Mouse (Mus musculus): ENCODE data around the gene Fcer2a. TPM values are rescaled to one million over a fixed set of nuclear protein-coding genes. Genes with fewer than 3 reads are reported as not detected.

Fcer2a gene
- polyA plus RNA-seq, 1 experiment: not detected

GRCm38 (mm10) chr8:3656725-3657381 is 37.1 kb downstream of the Fcer2a start:
- Histone ChIP-seq H3K4me1 (ENCODE audit: control insufficient read depth, insufficient read depth, insufficient read length, low read length) (peaks cover 13% of the 10 kb centered on the region; the same call in 1 of the 2 replicates), H3K27ac (replicated peaks; ENCODE audit: low read depth, low read length) (no peak overlapping the region), H3K4me3 (ENCODE audit: insufficient read depth, low read depth, low read length) (no peak overlapping the region)

DNA sequence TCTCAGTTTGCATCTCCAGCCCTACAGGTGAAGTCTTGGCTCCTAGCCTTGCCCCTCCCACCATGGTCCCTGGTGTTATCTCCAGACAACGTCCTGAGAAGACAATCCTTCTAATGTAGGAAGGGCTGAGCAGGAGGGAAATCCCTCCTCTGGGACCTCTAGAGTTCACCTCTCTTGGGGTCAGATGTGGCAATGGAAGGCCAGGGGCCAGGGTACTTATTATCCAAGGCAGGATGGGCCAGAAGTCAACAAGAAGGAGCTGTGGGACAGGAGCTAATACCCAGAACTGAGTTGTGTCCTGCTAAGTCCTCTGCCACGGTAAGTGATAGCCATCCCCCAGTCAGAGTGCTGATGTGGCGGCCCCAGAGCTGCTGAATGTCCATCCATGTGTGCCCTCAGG is 38.4 kb downstream of the Fcer2a start, which contains the start of gene Retn:
TSS of gene Retn (plus strand) at position 245 of the 400 bp plus-strand sequence.
- Histone ChIP-seq H3K27ac (replicated peaks; ENCODE audit: low read depth, low read length) (no peak within 1 kb of the TSS), H3K4me3 (ENCODE audit: insufficient read depth, low read depth, low read length) (no peak within 1 kb of the TSS), H3K4me1 (ENCODE audit: control insufficient read depth, insufficient read depth, insufficient read length, low read length) (peaks cover 13% of the 10 kb centered on the region; the same call in 1 of the 2 replicates)

GRCm38 (mm10) chr8:3654726-3655508 is 39.1 kb downstream of the Fcer2a start:
- Histone ChIP-seq H3K4me1 (ENCODE audit: control insufficient read depth, insufficient read depth, insufficient read length, low read length) (peaks cover 13% of the 10 kb centered on the region; the same call in 1 of the 2 replicates), H3K27ac (replicated peaks; ENCODE audit: low read depth, low read length) (no peak overlapping the region), H3K4me3 (ENCODE audit: insufficient read depth, low read depth, low read length) (no peak overlapping the region)

DNA sequence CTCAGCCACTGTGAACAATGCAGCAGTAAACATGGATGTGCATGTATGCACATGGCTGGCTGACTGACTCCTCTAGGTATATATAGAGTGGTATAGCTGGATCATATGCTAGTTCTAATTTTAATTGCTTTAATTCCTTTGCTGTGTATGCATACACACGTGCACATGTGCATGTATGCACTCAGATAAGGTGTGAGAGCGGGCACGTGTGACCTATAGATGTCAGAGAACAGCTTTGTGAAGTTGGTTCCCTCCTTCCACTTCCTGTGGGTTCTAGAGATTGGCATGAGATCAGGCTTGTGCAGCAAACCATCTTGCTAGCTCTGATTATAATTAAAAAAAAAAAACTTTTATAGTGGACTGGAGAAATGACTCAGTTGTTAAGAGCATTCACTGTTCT is 41.1 kb downstream of the Fcer2a start:
- Histone ChIP-seq H3K27ac (replicated peaks; ENCODE audit: low read depth, low read length) (no peak overlapping the region), H3K4me3 (ENCODE audit: insufficient read depth, low read depth, low read length) (no peak overlapping the region), H3K4me1 (ENCODE audit: control insufficient read depth, insufficient read depth, insufficient read length, low read length) (peaks cover 17% of the 10 kb centered on the region)

GRCm38 (mm10) chr8:3648990-3649389 is 45.0 kb downstream of the Fcer2a start:
- no peak overlapping the region for H3K27ac ChIP-seq (replicated peaks; ENCODE audit: low read depth, low read length)
- no peak overlapping the region for H3K4me3 ChIP-seq (ENCODE audit: insufficient read depth, low read depth, low read length)
- H3K4me1 ChIP-seq (ENCODE audit: control insufficient read depth, insufficient read depth, insufficient read length, low read length): peaks cover 13% of the 10 kb centered on the region; the same call in 1 of the 2 replicates

DNA sequence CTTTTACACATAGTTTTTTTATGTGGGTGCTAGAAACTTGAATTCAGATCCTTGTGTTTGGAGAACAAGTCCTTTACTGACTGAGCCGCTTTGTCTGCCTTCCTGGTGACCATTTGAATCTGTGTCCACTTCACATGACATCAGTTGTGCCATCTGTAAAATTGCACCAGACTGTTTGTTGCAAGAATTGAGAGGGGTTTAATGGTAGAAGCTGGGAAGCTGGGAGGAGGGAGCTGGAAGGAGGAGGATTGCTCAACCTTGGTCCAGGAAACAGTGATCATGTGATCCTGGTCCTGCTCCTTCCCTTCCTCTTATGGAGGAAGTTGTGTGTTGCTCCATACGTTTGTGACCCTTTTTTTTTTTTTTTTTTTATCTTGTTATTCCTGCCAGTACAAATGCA is 45.7 kb downstream of the Fcer2a start:
- no peak overlapping the region for H3K4me3 ChIP-seq (ENCODE audit: insufficient read depth, low read depth, low read length)
- 0 out of 2 replicates have a peak overlapping the region, but pooled peaks have one; percentile 93 for H3K27ac ChIP-seq (replicated peaks; ENCODE audit: low read depth, low read length)
- H3K4me1 ChIP-seq (ENCODE audit: control insufficient read depth, insufficient read depth, insufficient read length, low read length): peaks cover 13% of the 10 kb centered on the region; the same call in 1 of the 2 replicates

DNA sequence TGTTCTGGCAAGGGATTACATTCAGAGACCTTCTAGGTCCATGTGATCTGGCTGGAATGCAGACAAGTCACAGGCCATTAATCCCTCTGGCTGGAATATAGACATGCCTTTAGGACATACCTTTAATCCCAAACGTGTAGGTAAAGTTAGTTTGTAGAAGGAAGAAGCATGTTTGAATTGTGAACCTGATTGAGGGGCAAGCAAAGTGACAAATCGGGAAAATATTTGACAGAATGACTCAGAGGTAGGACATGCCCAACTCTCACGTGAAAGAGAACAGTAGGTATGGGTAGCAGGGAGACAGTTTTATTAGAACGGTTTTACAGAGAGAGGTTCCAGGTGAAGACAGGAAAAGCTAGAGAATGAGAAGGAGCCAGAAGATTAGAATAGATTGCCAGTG is 46.4 kb downstream of the Fcer2a start:
- H3K4me3 ChIP-seq (ENCODE audit: insufficient read depth, low read depth, low read length): no peak overlapping the region
- H3K27ac ChIP-seq (replicated peaks; ENCODE audit: low read depth, low read length): peak overlapping the region; percentile 93
- peaks cover 13% of the 10 kb centered on the region; the same call in 1 of the 2 replicates for H3K4me1 ChIP-seq (ENCODE audit: control insufficient read depth, insufficient read depth, insufficient read length, low read length)

GRCm38 (mm10) chr8:3646824-3647531 is 47.0 kb downstream of the Fcer2a start:
- Histone ChIP-seq H3K4me3 (ENCODE audit: insufficient read depth, low read depth, low read length) (no peak overlapping the region), H3K27ac (replicated peaks; ENCODE audit: low read depth, low read length) (peak overlapping the region; percentile 93), H3K4me1 (ENCODE audit: control insufficient read depth, insufficient read depth, insufficient read length, low read length) (peaks cover 13% of the 10 kb centered on the region; the same call in 1 of the 2 replicates)

DNA sequence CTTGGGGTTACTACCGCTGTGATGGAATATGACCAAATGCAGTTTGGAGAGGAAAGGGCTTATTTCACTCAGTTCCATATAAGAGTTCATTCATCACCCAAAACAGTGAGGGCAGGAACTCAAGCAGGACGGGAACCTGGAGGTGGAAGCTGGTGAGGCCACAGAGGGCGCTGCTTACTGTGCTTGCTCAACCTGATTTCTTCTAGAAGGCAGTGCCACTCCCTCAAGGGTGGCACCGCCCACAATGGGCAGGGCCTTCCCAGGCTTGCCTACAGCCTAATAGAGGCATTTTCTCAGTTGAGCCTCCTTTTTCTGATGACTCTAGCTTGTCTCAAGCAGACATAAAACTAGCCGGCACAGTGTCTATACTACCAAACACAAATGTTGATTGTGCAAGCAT is 48.2 kb downstream of the Fcer2a start:
- no peak overlapping the region for H3K4me3 ChIP-seq (ENCODE audit: insufficient read depth, low read depth, low read length)
- peak overlapping the region; percentile 92 for H3K27ac ChIP-seq (replicated peaks; ENCODE audit: low read depth, low read length)
- H3K4me1 ChIP-seq (ENCODE audit: control insufficient read depth, insufficient read depth, insufficient read length, low read length): peaks cover 13% of the 10 kb centered on the region; the same call in 1 of the 2 replicates

Other genes with a start within 250 kb of the Fcer2a start
- 11.4 and 12.6 TPM in 2 replicates for gene Pex11g, start 226.5 kb downstream of the Fcer2a start, polyA plus RNA-seq (2012; ENCODE audit: insufficient read depth, insufficient read length, missing spikeins)
- gene Tex45, start 223.3 kb downstream of the Fcer2a start, polyA plus RNA-seq (2012; ENCODE audit: insufficient read depth, insufficient read length, missing spikeins): not detected in 2 replicates
- gene Zfp358, start 201.0 kb downstream of the Fcer2a start, polyA plus RNA-seq (2012; ENCODE audit: insufficient read depth, insufficient read length, missing spikeins): 12.6 and 13.9 TPM in 2 replicates
- 31.7 and 41.0 TPM in 2 replicates for gene Mcoln1, start 193.7 kb downstream of the Fcer2a start, polyA plus RNA-seq (2012; ENCODE audit: insufficient read depth, insufficient read length, missing spikeins)
- 11.3 and 12.3 TPM in 2 replicates for gene Pnpla6, start 178.8 kb downstream of the Fcer2a start, polyA plus RNA-seq (2012; ENCODE audit: insufficient read depth, insufficient read length, missing spikeins)
- 3.7 and 6.5 TPM in 2 replicates for gene C330021F23Rik, start 126.2 kb downstream of the Fcer2a start, polyA plus RNA-seq (2012; ENCODE audit: insufficient read depth, insufficient read length, missing spikeins)
- 11.3 and 14.4 TPM in 2 replicates for gene Camsap3, start 106.9 kb downstream of the Fcer2a start, polyA plus RNA-seq (2012; ENCODE audit: insufficient read depth, insufficient read length, missing spikeins)
- gene Xab2, start 72.9 kb downstream of the Fcer2a start, polyA plus RNA-seq (2012; ENCODE audit: insufficient read depth, insufficient read length, missing spikeins): 11.9 and 12.2 TPM in 2 replicates
- 387 and 399 TPM in 2 replicates for gene Pet100, start 72.6 kb downstream of the Fcer2a start, polyA plus RNA-seq (2012; ENCODE audit: insufficient read depth, insufficient read length, missing spikeins)
- gene Pcp2, start 68.6 kb downstream of the Fcer2a start, polyA plus RNA-seq (2012; ENCODE audit: insufficient read depth, insufficient read length, missing spikeins): not detected in 2 replicates
- 45.5 and 96.4 TPM in 2 replicates for gene Stxbp2, start 63.2 kb downstream of the Fcer2a start, polyA plus RNA-seq (2012; ENCODE audit: insufficient read depth, insufficient read length, missing spikeins)
- gene Retn, start 38.4 kb downstream of the Fcer2a start, polyA plus RNA-seq (2012; ENCODE audit: insufficient read depth, insufficient read length, missing spikeins): 212 and 269 TPM in 2 replicates
- gene Mcemp1, start 28.4 kb downstream of the Fcer2a start, polyA plus RNA-seq (2012; ENCODE audit: insufficient read depth, insufficient read length, missing spikeins): not detected in 2 replicates
- 210 and 321 TPM in 2 replicates for gene Fcor, start 21.8 kb downstream of the Fcer2a start, polyA plus RNA-seq (2012; ENCODE audit: insufficient read depth, insufficient read length, missing spikeins)
- gene Trappc5, start 17.9 kb downstream of the Fcer2a start, polyA plus RNA-seq (2012; ENCODE audit: insufficient read depth, insufficient read length, missing spikeins): 13.6 and 22.3 TPM in 2 replicates
- gene Clec4g, start 26.5 kb upstream of the Fcer2a start, polyA plus RNA-seq (2012; ENCODE audit: insufficient read depth, insufficient read length, missing spikeins): not detected in 2 replicates
- 6.4 and 10.3 TPM in 2 replicates for gene Cd209a, start 54.8 kb upstream of the Fcer2a start, polyA plus RNA-seq (2012; ENCODE audit: insufficient read depth, insufficient read length, missing spikeins)
- gene Cd209e, start 160.1 kb upstream of the Fcer2a start, polyA plus RNA-seq (2012; ENCODE audit: insufficient read depth, insufficient read length, missing spikeins): not detected in 2 replicates
- gene Cd209d, start 184.4 kb upstream of the Fcer2a start, polyA plus RNA-seq (2012; ENCODE audit: insufficient read depth, insufficient read length, missing spikeins): 4.2 and 11.0 TPM in 2 replicates
- 1.4 and 3.5 TPM in 2 replicates for gene Cd209b, start 232.7 kb upstream of the Fcer2a start, polyA plus RNA-seq (2012; ENCODE audit: insufficient read depth, insufficient read length, missing spikeins)